Mouse (Mus musculus) embryonic facial prominence, embryonic 10.5 days (tissue): Measurements from ENCODE around the gene Pde8b. TPM values are rescaled to one million over a fixed set of nuclear protein-coding genes. Genes with fewer than 3 reads are reported as not detected.

Source experiments
- DNase-seq: peaks from one replicate; pipeline ENCODE4 v3.0.0-alpha.2; 2017; ENCODE audit warnings: low spot score
- H3K27ac ChIP-seq: fragments of 300-500 bp; sonication (generic); replicated peaks from 2 replicates; pipeline ENCODE4 v1.5.1; 2016; ENCODE audit warnings: mild to moderate bottlenecking
- H3K27me3 ChIP-seq: fragments of 300-500 bp; sonication (generic); replicated peaks from 2 replicates; pipeline ENCODE4 v1.6.1; 2016; ENCODE audit warnings: low read depth, mild to moderate bottlenecking; ENCODE audit not compliant: poor library complexity, severe bottlenecking
- H3K36me3 ChIP-seq: fragments of 300-500 bp; sonication (generic); replicated peaks from 2 replicates; pipeline ENCODE4 v1.6.1; 2016; ENCODE audit warnings: mild to moderate bottlenecking, moderate library complexity
- H3K4me1 ChIP-seq: fragments of 300-500 bp; sonication (generic); 2 replicates; pipeline ENCODE4 v1.6.1; 2016
- H3K4me3 ChIP-seq: fragments of 300-500 bp; sonication (generic); 2 replicates; pipeline ENCODE4 v1.5.1; 2016; ENCODE audit warnings: mild to moderate bottlenecking, moderate library complexity
- H3K9me3 ChIP-seq: fragments of 300-500 bp; sonication (generic); 2 replicates; pipeline ENCODE4 v1.6.1; 2016; ENCODE audit warnings: mild to moderate bottlenecking
- WGBS: fragments of 180-500 bp; shearing (Covaris S2); methylation state at CpG from one replicate; pipeline ENCODE4 v1.1.7; 2016; 5-methylcytosine and 5-hydroxymethylcytosine counted together
- polyA plus RNA-seq: library from polyadenylated mRNA; unstranded; fragments of >200 nt; fragmentation: Nextera tagmentation; extraction: Ambion mirVana; gene quantifications from 2 replicates; pipeline ENCODE4 v1.2.1, GENCODE M21; 2016

Pde8b gene
- polyA plus RNA-seq, 1 experiment from 2014 or later, result 1.1 TPM

- Histone ChIP-seq H3K9me3 (no peaks in the 10 kb centered on the region), H3K27me3 (no peaks in the 10 kb centered on the region), H3K4me1 (no peaks in the 10 kb centered on the region), H3K4me3 (no peak overlapping the region), H3K36me3 (no peaks in the 10 kb centered on the region), H3K27ac (no peak overlapping the region)
- 91% methylated on average over 3 of the region's 3 CpGs for WGBS
- DNase-seq, result no peak
These were observed 47.9 kb downstream of the Pde8b start for GRCm38 (mm10) chr13:95202151-95202758.

DNA sequence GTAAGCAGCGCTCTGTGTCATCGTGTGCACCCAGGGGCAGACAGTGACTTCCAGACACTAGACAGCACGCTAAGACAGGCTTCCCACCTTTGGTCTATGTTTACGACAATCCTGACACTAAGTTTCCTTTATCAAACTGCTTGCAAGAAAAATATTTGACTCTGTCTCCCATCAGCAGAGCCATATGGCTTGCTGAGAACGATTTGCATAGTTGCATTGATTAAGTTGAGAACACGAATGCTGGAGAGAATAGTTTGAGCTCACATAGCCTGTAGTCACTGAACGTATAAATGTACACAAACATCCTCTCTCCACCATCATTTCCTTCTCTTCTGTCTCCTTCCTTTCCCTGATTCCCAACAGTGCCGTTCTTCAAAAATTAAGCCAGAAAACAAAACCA is 49.3 kb downstream of the Pde8b start:
- Histone ChIP-seq H3K27me3 (no peaks in the 10 kb centered on the region), H3K4me3 (no peak overlapping the region), H3K27ac (no peak overlapping the region), H3K4me1 (no peaks in the 10 kb centered on the region), H3K9me3 (no peaks in the 10 kb centered on the region), H3K36me3 (no peaks in the 10 kb centered on the region)
- no peak for DNase-seq
- WGBS, result 86% methylated on average over 8 of the region's 8 CpGs

DNA sequence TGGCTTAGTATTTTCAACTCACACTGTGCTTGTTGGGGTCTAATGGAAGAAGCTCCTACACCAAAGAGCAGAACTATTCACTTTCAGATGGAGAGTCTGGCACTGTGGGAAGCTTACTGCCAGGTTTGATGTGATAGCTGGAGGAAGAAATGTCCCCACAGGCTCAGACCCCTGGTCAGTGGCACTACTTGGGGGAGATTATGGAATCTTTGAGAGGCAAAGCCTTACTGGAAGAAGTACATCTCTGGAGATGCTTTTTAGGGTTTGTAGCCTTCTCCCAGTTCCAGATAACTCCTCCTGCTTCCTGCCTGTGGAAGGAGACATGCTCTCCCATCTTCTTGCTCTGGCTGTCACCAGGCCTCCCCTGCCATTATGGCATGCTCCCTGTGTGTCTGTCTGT is 50.1 kb downstream of the Pde8b start:
- Histone ChIP-seq H3K4me1 (no peaks in the 10 kb centered on the region), H3K36me3 (no peaks in the 10 kb centered on the region), H3K4me3 (no peak overlapping the region), H3K27ac (no peak overlapping the region), H3K27me3 (no peaks in the 10 kb centered on the region), H3K9me3 (no peaks in the 10 kb centered on the region)
- DNase-seq, result no peak

DNA sequence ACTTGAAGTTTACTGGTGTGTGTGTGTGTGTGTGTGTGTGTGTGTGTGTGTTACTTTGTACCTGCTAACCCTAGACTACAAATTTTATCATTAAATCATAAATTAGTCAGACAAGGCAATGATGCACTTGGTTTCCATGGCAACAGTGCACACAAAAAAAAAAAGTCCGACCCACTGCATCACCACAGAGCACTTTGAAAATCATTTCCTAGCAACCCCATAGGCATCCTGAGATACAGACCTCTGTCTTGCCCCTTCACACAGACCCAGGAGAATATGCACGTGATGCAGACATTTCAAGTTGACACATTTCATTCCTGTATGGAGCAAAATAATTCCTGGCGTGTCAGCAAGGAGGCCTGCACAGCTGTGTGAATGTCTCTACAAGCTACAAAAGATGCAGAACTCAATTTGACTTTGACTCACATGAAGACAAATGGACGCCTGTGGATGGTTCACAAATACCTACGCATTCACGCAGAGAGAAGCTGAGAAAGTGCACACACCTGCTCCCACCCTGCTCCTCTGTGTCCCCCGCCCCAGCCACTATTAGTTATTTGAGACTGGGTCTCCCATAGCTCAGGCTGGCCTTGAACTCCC is 53.9 kb downstream of the Pde8b start:
- Histone ChIP-seq H3K36me3 (no peaks in the 10 kb centered on the region), H3K9me3 (no peaks in the 10 kb centered on the region), H3K4me3 (no peak overlapping the region), H3K4me1 (no peaks in the 10 kb centered on the region), H3K27ac (no peak overlapping the region), H3K27me3 (no peaks in the 10 kb centered on the region)
- no peak for DNase-seq
- 82% methylated on average over 7 of the region's 7 CpGs for WGBS

DNA sequence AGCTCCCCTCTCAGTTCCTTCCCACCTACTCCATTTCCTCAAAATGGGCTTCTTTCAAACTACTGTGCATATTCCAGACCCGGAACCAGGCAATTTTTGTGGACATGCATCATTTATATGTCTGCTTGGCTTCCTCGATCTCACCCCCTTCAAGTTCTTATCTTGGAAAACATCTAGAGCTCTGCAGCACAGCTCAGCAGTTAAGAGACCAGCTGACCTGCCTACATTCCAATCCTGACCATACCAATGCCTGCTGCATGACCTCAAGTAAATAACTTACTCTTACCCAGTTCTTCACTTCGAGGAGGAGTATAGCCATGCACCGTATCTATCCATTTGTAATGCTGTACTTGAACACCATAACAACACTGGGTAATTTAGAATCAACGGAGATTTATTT is 58.2 kb downstream of the Pde8b start:
- no peaks in the 10 kb centered on the region for H3K36me3 ChIP-seq
- no peaks in the 10 kb centered on the region for H3K4me1 ChIP-seq
- H3K27ac ChIP-seq, result no peak overlapping the region
- 84% methylated on average over 5 of the region's 5 CpGs for WGBS
- H3K4me3 ChIP-seq, result no peak overlapping the region
- no peak for DNase-seq
- H3K9me3 ChIP-seq, result no peaks in the 10 kb centered on the region
- H3K27me3 ChIP-seq, result no peaks in the 10 kb centered on the region

DNA sequence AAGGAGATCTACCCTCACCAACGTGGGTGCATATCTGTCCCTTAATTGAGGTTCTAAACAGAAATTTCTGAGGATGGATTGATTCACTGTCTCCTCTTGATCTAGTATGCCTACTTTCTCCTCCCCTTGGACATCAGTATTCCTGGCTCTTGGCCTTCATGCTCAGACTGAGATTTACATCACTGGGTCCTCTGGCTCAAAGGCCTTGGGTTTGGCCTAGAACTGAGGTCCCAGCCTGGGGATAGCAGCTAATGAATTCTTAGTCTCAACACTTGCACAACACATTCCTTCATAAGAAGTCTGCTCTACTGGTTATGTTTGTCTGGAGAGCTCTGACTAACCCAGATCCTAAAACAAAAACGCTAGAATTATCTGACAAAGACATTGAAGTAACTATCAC is 61.0 kb downstream of the Pde8b start:
- WGBS, result 90% methylated on average over 2 of the region's 2 CpGs

GRCm38 (mm10) chr13:95187153-95187665 is 62.9 kb downstream of the Pde8b start:
- 89% methylated on average over 5 of the region's 5 CpGs for WGBS
- Histone ChIP-seq H3K4me3 (no peak overlapping the region), H3K27ac (no peak overlapping the region), H3K4me1 (no peaks in the 10 kb centered on the region), H3K36me3 (no peaks in the 10 kb centered on the region), H3K27me3 (no peaks in the 10 kb centered on the region), H3K9me3 (no peaks in the 10 kb centered on the region)
- DNase-seq, result no peak

More for the DNA sequence above, 61.0 kb downstream of the Pde8b start:
- Histone ChIP-seq H3K27ac (no peak overlapping the region), H3K4me3 (no peak overlapping the region), H3K27me3 (no peaks in the 10 kb centered on the region), H3K9me3 (no peaks in the 10 kb centered on the region), H3K36me3 (no peaks in the 10 kb centered on the region), H3K4me1 (no peaks in the 10 kb centered on the region)
- no peak for DNase-seq

DNA sequence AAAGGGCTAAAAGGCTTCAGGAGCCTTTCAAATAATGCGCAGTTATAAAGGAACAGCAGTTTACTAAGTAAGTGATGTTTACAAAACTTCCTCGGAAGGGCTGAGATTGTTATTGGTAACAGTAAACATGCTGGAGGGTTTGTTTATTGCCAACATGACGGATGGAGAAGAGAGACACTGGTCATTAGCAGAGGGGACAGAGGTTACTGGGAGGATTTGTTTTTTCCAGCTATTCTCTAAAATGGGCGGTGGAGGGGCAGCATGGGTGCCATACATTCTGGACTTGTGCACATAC is 63.4 kb downstream of the Pde8b start:
- Histone ChIP-seq H3K36me3 (no peaks in the 10 kb centered on the region), H3K9me3 (no peaks in the 10 kb centered on the region), H3K27ac (no peak overlapping the region), H3K4me3 (no peak overlapping the region), H3K27me3 (no peaks in the 10 kb centered on the region), H3K4me1 (no peaks in the 10 kb centered on the region)
- no peak for DNase-seq
- 82% methylated on average over 4 of the region's 4 CpGs for WGBS

- Histone ChIP-seq H3K27ac (no peak overlapping the region), H3K36me3 (no peaks in the 10 kb centered on the region), H3K4me3 (no peak overlapping the region), H3K9me3 (no peaks in the 10 kb centered on the region), H3K4me1 (no peaks in the 10 kb centered on the region), H3K27me3 (no peaks in the 10 kb centered on the region)
- DNase-seq, result no peak
- WGBS, result 64% methylated on average over 10 of the region's 10 CpGs
These were observed 64.0 kb downstream of the Pde8b start for GRCm38 (mm10) chr13:95185891-95186740.

GRCm38 (mm10) chr13:95183686-95184085 is 66.5 kb downstream of the Pde8b start:
- no peaks in the 10 kb centered on the region for H3K27me3 ChIP-seq
- no peak for DNase-seq
- no peaks in the 10 kb centered on the region for H3K9me3 ChIP-seq
- no peak overlapping the region for H3K4me3 ChIP-seq
- no peaks in the 10 kb centered on the region for H3K36me3 ChIP-seq
- 88% methylated on average over 2 of the region's 2 CpGs for WGBS
- no peaks in the 10 kb centered on the region for H3K4me1 ChIP-seq
- no peak overlapping the region for H3K27ac ChIP-seq

DNA sequence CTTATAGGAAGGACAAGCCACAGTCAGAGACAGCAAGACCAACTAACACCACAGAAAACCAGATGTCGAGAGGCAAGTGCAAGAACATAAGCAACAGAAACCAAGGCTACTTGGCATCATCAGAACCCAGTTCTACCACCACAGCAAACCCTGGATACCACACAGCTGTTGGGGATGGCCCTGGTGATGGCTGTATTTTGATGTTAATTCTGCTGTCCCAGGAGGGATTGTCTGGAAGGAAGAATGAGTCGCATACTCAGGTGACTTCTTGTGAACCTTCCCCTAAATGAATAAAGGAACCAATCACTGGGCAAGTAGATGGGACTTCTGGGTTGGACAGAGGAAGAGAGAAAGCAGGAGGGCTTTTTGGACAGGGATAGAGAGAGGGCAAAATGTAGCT is 69.9 kb downstream of the Pde8b start:
- H3K4me3 ChIP-seq, result no peak overlapping the region
- no peaks in the 10 kb centered on the region for H3K36me3 ChIP-seq
- H3K27me3 ChIP-seq, result no peaks in the 10 kb centered on the region
- 0 out of 2 replicates have a peak, but pooled peaks cover 6% of the 10 kb centered on the region for H3K4me1 ChIP-seq
- no peaks in the 10 kb centered on the region for H3K9me3 ChIP-seq
- no peak for DNase-seq
- 89% methylated on average over 2 of the region's 2 CpGs for WGBS
- no peak overlapping the region for H3K27ac ChIP-seq

DNA sequence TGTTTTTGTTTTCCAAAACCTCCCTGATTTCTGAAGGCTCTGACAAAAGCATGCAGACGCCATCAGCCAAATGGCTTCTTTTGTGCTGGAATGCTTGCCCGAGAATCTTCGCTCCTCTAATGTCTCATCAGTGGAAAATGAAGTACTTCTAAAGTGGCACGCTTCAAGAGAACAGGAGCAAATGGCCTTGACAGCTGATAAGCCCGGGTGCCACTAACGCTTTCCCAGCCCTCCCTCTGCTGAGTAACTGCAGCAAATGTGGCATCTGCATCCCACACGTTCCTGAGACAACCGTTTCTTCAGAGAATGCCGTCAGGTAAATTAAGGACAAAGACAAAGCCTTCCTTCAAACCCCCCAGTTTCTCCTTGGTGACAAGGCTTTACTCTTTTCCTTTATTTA is 72.8 kb downstream of the Pde8b start:
- Histone ChIP-seq H3K27ac (no peak overlapping the region), H3K27me3 (no peaks in the 10 kb centered on the region), H3K36me3 (no peaks in the 10 kb centered on the region), H3K4me3 (no peak overlapping the region), H3K9me3 (no peaks in the 10 kb centered on the region), H3K4me1 (0 out of 2 replicates have a peak, but pooled peaks cover 6% of the 10 kb centered on the region)
- WGBS, result 68% methylated on average over 9 of the region's 9 CpGs
- DNase-seq, result no peak

- WGBS, result 81% methylated on average over 5 of the region's 5 CpGs
- Histone ChIP-seq H3K27ac (no peak overlapping the region), H3K4me1 (0 out of 2 replicates have a peak, but pooled peaks cover 6% of the 10 kb centered on the region)
These were observed 73.7 kb downstream of the Pde8b start for GRCm38 (mm10) chr13:95176399-95176798.

More at GRCm38 (mm10) chr13:95176399-95176798, 73.7 kb downstream of the Pde8b start:
- no peaks in the 10 kb centered on the region for H3K27me3 ChIP-seq
- no peaks in the 10 kb centered on the region for H3K36me3 ChIP-seq
- no peak for DNase-seq
- H3K9me3 ChIP-seq, result no peaks in the 10 kb centered on the region
- H3K4me3 ChIP-seq, result no peak overlapping the region
